8 mouse cellular contexts compared by ENCODE assay signal in genomic region chr4:139310171-139310898, GRCm38 (mm10). TPM values are rescaled to one million over a fixed set of nuclear protein-coding genes. Genes with fewer than 3 reads are reported as not detected.
DNase-seq lines count a peak whose midpoint lies in the region; ATAC-seq lines count a peak whose summit lies in the region.

Gene Pqlc2, minus strand, starts transcription at chr4:139310708.
Gene Akr7a5, plus strand, starts transcription at chr4:139310744.

- WGBS in hindbrain, embryonic 11.5 days: 1% methylated on average over 50 of the region's 63 CpGs

- H3K4me1 ChIP-seq in hindbrain, embryonic 11.5 days (replicated peaks; ENCODE audit: control insufficient read depth, insufficient read depth, low read length): peaks cover 6% of the 10 kb centered on the region

- H3K9ac ChIP-seq in hindbrain, embryonic 11.5 days (ENCODE audit: low read depth, low read length): peak within 1 kb of the TSS; percentile 77

- H3K4me2 ChIP-seq in hindbrain, embryonic 11.5 days (replicated peaks; ENCODE audit: low read depth, low read length): peak within 1 kb of the TSS; percentile 83

- peaks cover 6% of the 10 kb centered on the region; the same call in 1 of the 2 replicates for H3K27me3 ChIP-seq in hindbrain, embryonic 11.5 days (ENCODE audit: control insufficient read depth, insufficient read depth, low read length)

- ATAC-seq in hindbrain, embryonic 11.5 days (ENCODE audit: low FRiP score): peak; percentile 89

- no peaks in the 10 kb centered on the region for H3K9me3 ChIP-seq in hindbrain, embryonic 11.5 days (ENCODE audit: control insufficient read depth, low read length)

- 0 out of 2 replicates have a peak within 1 kb of the TSS, but pooled peaks have one; percentile 2 for H3K27ac ChIP-seq in hindbrain, embryonic 11.5 days (ENCODE audit: low read depth, low read length)

- peak; percentile 96 for DNase-seq in Muller cell, postnatal 12 days (ENCODE audit: inconsistent ontology term)
- peak; percentile 97 for DNase-seq in cerebellum, adult 9-11 months
- peak; percentile 92 to 99 for DNase-seq in frontal cortex, adult 2 months (ENCODE audit: extremely low spot score in 1 of 2, low spot score in 1 of 2)
- DNase-seq in hindbrain, embryonic 11.5 days (ENCODE audit: low spot score): peak; percentile 99
- DNase-seq in layer of hippocampus, postnatal 10 days (ENCODE audit: low spot score in 2 of 2): peak; percentile 99
- DNase-seq in lung, postnatal 10 days: peak; percentile 98
- peak; percentile 99 for DNase-seq in ovary, postnatal 36 days (ENCODE audit: low spot score)
- DNase-seq in thymus, postnatal 25 days: peak; percentile 99

- H3K36me3 ChIP-seq in hindbrain, embryonic 11.5 days (ENCODE audit: control insufficient read depth, insufficient read depth, low read length): no peaks in the 10 kb centered on the region

- peak within 1 kb of the TSS; percentile 64 for H3K4me3 ChIP-seq in hindbrain, embryonic 11.5 days (ENCODE audit: low read depth, low read length)

RNA-seq across cellular contexts. Expression of gene Pqlc2, which starts in this region (rescaled TPM):
- polyA plus RNA-seq in frontal cortex, adult 2 months (2012; rRNA removed): 19.6 and 19.7 TPM in 2 replicates
- polyA plus RNA-seq in hindbrain, embryonic 11.5 days (2014; fragmentation: Nextera tagmentation; extraction: Ambion mirVana): 11.8 and 13.8 TPM in 2 replicates
- 10 to 100 TPM; 11.0 to 11.9 TPM for total RNA-seq in layer of hippocampus, postnatal 10 days (2021)

RNA-seq across cellular contexts. Expression of gene Akr7a5, which starts in this region (rescaled TPM):
- 17.7 and 17.8 TPM in 2 replicates for polyA plus RNA-seq in frontal cortex, adult 2 months (2012; rRNA removed)
- polyA plus RNA-seq in hindbrain, embryonic 11.5 days (2014; fragmentation: Nextera tagmentation; extraction: Ambion mirVana): 64.7 and 74.0 TPM in 2 replicates
- 10 to 100 TPM; 30.0 to 31.7 TPM for total RNA-seq in layer of hippocampus, postnatal 10 days (2021)

Comparison
In these comparisons a context has a peak if more than half of its experiments do, and no peak if none do; other contexts are left out.
1. Peak in every context shown above with its lines: DNase-seq, ATAC-seq, H3K4me3 ChIP-seq and H3K27ac ChIP-seq.